Mouse (Mus musculus) retina, postnatal 7 days (tissue): Measurements from ENCODE around the gene Olfr998.
"Not testable (repeated sequence)": the region's sequence is repeated elsewhere in the genome, so short reads cannot be mapped to it uniquely, and the experiment has no call there.

Experiments
- DNase-seq: peaks from one replicate; pipeline ENCODE4 v3.0.0-alpha.2; 2012; ENCODE audit warnings: low read depth, low spot score

Gene Olfr998

DNA sequence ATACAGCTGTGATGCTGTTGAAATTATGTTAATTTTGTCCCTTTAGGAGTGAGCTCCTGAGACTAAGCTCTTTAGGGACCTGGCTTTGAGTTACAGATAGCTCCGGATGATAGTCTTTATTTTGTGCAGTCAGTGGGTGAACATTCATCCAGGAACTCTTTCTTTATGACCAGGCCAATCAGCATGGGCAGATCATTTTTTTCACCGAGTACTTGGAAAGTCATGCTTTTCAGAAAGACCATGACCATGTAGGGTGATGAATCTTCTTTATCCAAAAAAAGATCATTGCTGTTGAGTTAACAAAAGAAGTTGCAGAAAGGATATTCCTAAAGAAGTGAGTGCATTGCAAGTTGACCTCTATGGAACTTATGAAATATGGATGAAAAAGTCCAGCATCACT lies at the start of gene Olfr998:
Olfr998 (plus strand) TSS at position 301 of the 400 bp plus-strand sequence.
- DNase-seq, result not testable (repeated sequence)

- no peak for DNase-seq
Observed at GRCm38 (mm10) chr2:85554806-85555205, 33.9 kb upstream of the Olfr998 start.

GRCm38 (mm10) chr2:85560226-85560625 lies 28.5 kb upstream of the Olfr998 start:
- DNase-seq, result no peak

DNA sequence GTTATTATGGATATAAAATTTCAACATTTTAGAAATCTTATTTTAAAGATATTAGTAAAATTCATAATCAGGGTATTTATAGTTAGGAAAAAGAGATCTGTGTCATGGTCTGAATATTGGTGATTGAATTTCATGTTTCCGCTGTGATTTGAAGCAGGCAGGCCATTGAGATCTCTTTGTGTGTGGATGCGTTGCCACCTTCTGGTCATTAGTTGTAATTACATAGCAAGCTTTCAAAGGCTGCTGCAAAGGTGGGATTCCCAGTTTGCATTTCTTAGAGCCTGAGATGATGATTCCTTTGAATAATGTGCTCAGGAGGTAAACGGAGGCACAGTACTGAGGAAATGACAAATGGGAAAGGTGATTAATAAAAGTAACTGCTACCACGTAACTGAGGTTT lies 27.6 kb upstream of the Olfr998 start:
- peak; percentile 16 for DNase-seq

DNA sequence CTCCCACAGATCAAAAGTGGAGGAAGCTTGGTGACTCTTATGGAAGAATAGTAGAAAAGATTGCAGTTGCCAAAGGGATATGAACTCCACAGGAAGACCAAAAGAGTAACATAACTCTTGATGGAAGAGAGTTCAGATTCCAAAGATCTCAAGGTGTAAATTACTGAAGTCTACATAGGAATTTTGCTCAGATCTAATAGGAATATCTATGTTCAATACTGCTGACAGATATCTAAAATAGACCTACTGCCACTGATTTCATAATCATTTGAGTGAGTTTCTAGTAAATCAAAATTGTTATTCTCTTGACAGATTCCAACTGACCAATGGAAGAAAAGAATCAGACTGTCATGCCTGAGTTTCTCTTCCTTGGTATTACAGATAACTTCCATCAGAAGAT lies 9.8 kb upstream of the Olfr998 start, which contains the start of gene Olfr996:
Olfr996 (plus strand) TSS at position 301 of the 400 bp plus-strand sequence.
- no peak for DNase-seq

GRCm38 (mm10) chr2:85611803-85612202 lies 23.1 kb downstream of the Olfr998 start, which contains the start of gene Olfr1000:
Gene Olfr1000, minus strand, starts transcription at chr2:85611903.
- no peak for DNase-seq
